Mouse (Mus musculus): ENCODE data around the gene Gm44. TPM values are rescaled to one million over a fixed set of nuclear protein-coding genes. Genes with fewer than 3 reads are reported as not detected.

Gene Gm44
- polyA plus RNA-seq (2012) = not detected in 2 replicates

DNA sequence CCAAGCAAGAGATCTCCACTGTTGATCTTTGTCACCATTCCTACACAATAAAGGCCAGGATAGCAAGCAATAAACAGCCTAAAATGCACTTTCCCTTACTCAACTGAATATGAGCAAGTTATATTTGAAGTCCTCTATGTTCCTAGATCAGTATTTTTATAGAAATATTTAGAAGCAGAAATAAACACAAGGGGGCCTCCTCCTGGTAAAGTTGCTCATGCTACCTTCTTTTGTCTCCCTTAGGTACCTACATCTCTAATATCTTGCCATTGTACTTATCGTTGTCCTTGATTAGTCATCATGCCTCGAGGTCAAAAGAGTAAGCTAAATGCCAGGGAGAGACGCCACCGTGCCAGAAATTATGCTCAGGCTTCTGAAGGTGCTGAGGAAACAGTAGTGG lies at the start of gene Gm44:
Gene Gm44, plus strand, starts transcription at position 301 of the 400 bp plus-strand sequence.
- TF ChIP-seq GATA1 (IDR thresholded peaks at IDR 0.05; ENCODE audit: low read length) = no peak

DNA sequence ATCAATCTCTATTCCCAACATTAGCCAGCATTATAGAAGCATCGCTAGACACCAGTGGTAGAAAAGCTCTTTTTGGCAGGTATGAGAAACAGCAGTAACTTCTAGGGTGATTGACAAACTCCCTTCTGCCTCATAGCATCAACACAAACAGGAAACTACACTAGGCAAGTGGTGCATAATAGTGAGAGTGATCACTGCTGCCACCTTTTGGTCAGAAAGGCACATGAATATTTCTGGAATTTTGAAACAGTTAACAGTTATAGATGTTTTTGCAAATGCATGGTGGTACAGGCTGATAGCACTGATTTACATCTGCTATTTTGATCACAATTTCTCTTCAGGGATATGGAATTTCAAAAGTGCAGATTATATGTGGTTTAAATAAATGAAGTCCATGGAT lies 36.0 kb downstream of the Gm44 start:
- no peak for TF ChIP-seq GATA1 (IDR thresholded peaks at IDR 0.05; ENCODE audit: low read length)
